Mouse (Mus musculus) testis, adult 2 months (tissue): ENCODE results near the gene 3110040M04Rik.
"Not testable (repeated sequence)": the region's sequence is repeated elsewhere in the genome, so short reads cannot be mapped to it uniquely, and the experiment has no call there.

Experiments
- CTCF ChIP-seq: fragments of 200-500 bp; IDR thresholded peaks from 2 replicates; pipeline ENCODE4 v1.5.1; 2012; ENCODE audit warnings: low read depth, mild to moderate bottlenecking, inconsistent platforms, low read length, moderate library complexity; ENCODE audit not compliant: control insufficient read depth, insufficient read depth, insufficient replicate concordance
- POLR2A ChIP-seq: fragments of 200-500 bp; IDR thresholded peaks from 2 replicates; pipeline ENCODE4 v1.6.1; 2012; ENCODE audit warnings: low read depth, mild to moderate bottlenecking, inconsistent platforms, low read length, moderate library complexity; ENCODE audit not compliant: control insufficient read depth

- not testable (repeated sequence) for TF ChIP-seq POLR2A, CTCF
These were observed 21.7 kb upstream of the 3110040M04Rik start, which contains the start of gene Gm47985 for GRCm38 (mm10) chr1:151182266-151182665.
